Mouse (Mus musculus) neural tube, embryonic 15.5 days (tissue): Measurements from ENCODE around the gene Ptprf. TPM values are rescaled to one million over a fixed set of nuclear protein-coding genes. Genes with fewer than 3 reads are reported as not detected.

ENCODE experiments used
- ATAC-seq: fragments of 200-750 bp; cut with Nextera tagmentation; 2 replicates; pipeline ENCODE4 v1.8.0; 2017; ENCODE audit warnings: mild to moderate bottlenecking, moderate TSS enrichment, moderate library complexity; ENCODE audit not compliant: low FRiP score
- H3K27ac ChIP-seq: fragments of 300-500 bp; sonication (generic); replicated peaks from 2 replicates; pipeline ENCODE4 v1.5.1; 2015; ENCODE audit warnings: mild to moderate bottlenecking, inconsistent platforms
- H3K27me3 ChIP-seq: fragments of 300-500 bp; sonication (generic); replicated peaks from 2 replicates; pipeline ENCODE4 v1.6.1; 2015; ENCODE audit warnings: inconsistent platforms
- H3K36me3 ChIP-seq: fragments of 300-500 bp; sonication (generic); 2 replicates; pipeline ENCODE4 v1.6.1; 2015; ENCODE audit warnings: inconsistent platforms
- H3K4me1 ChIP-seq: fragments of 300-500 bp; sonication (generic); 2 replicates; pipeline ENCODE4 v1.6.1; 2015; ENCODE audit warnings: inconsistent platforms
- H3K4me2 ChIP-seq: fragments of 300-500 bp; sonication (generic); 2 replicates; pipeline ENCODE4 v1.6.1; 2015; ENCODE audit warnings: inconsistent platforms, mild to moderate bottlenecking, moderate library complexity
- H3K4me3 ChIP-seq: fragments of 300-500 bp; sonication (generic); replicated peaks from 2 replicates; pipeline ENCODE4 v1.5.1; 2015; ENCODE audit warnings: mild to moderate bottlenecking, inconsistent platforms
- H3K9ac ChIP-seq: fragments of 300-500 bp; sonication (generic); replicated peaks from 2 replicates; pipeline ENCODE4 v1.6.1; 2015; ENCODE audit warnings: mild to moderate bottlenecking, inconsistent platforms
- H3K9me3 ChIP-seq: fragments of 300-500 bp; sonication (generic); replicated peaks from 2 replicates; pipeline ENCODE4 v1.6.1; 2016; ENCODE audit warnings: inconsistent platforms
- WGBS: fragments of 180-500 bp; shearing (Covaris S2); methylation state at CpG from one replicate; pipeline ENCODE4 v1.1.7; 2015; ENCODE audit warnings: mixed read lengths; 5-methylcytosine and 5-hydroxymethylcytosine counted together
- polyA plus RNA-seq: library from polyadenylated mRNA; unstranded; fragments of >200 nt; fragmentation: Nextera tagmentation; extraction: Ambion mirVana; gene quantifications from 2 replicates; pipeline ENCODE4 v1.2.1, GENCODE M21; 2015

Gene Ptprf
- 62.9 and 68.5 TPM in 2 replicates for polyA plus RNA-seq

- H3K9ac ChIP-seq, result peak within 1 kb of the TSS; percentile 79
- H3K4me1 ChIP-seq, result peaks cover 45% of the 10 kb centered on the region
- no peaks in the 10 kb centered on the region for H3K9me3 ChIP-seq
- 3% methylated on average over 29 of the region's 50 CpGs for WGBS
- H3K27ac ChIP-seq, result peak within 1 kb of the TSS; percentile 87
- peak within 1 kb of the TSS; percentile 89 for H3K4me2 ChIP-seq
- H3K4me3 ChIP-seq, result peak within 1 kb of the TSS; percentile 86
- no peaks in the 10 kb centered on the region for H3K36me3 ChIP-seq
- ATAC-seq, result peak; percentile 70
- H3K27me3 ChIP-seq, result no peaks in the 10 kb centered on the region
Measured at GRCm38 (mm10) chr4:118291231-118291630, at the start of gene Ptprf. Ptprf (minus strand) TSS chr4:118291405.

- Histone ChIP-seq H3K27ac (no peak overlapping the region), H3K36me3 (no peaks in the 10 kb centered on the region), H3K4me2 (no peak overlapping the region), H3K9ac (no peak overlapping the region), H3K4me1 (no peaks in the 10 kb centered on the region), H3K4me3 (no peak overlapping the region), H3K27me3 (no peaks in the 10 kb centered on the region), H3K9me3 (no peaks in the 10 kb centered on the region)
- no peak for ATAC-seq
- WGBS, result 19% methylated on average over 7 of the region's 7 CpGs
Measured at GRCm38 (mm10) chr4:118336658-118337057, 45.5 kb upstream of the Ptprf start.

GRCm38 (mm10) chr4:118335991-118336390 lies 44.8 kb upstream of the Ptprf start:
- 86% methylated on average over 4 of the region's 4 CpGs for WGBS
- Histone ChIP-seq H3K4me1 (no peaks in the 10 kb centered on the region), H3K4me2 (no peak overlapping the region), H3K27ac (no peak overlapping the region), H3K9ac (no peak overlapping the region), H3K36me3 (no peaks in the 10 kb centered on the region), H3K9me3 (no peaks in the 10 kb centered on the region), H3K27me3 (no peaks in the 10 kb centered on the region), H3K4me3 (no peak overlapping the region)
- no peak for ATAC-seq

- H3K4me3 ChIP-seq, result no peak overlapping the region
- 67% methylated on average over 4 of the region's 4 CpGs for WGBS
- H3K9me3 ChIP-seq, result no peaks in the 10 kb centered on the region
- H3K4me2 ChIP-seq, result no peak overlapping the region
- H3K27ac ChIP-seq, result no peak overlapping the region
- H3K9ac ChIP-seq, result no peak overlapping the region
- no peaks in the 10 kb centered on the region for H3K36me3 ChIP-seq
- no peak for ATAC-seq
- H3K27me3 ChIP-seq, result no peaks in the 10 kb centered on the region
- H3K4me1 ChIP-seq, result no peaks in the 10 kb centered on the region
Measured at GRCm38 (mm10) chr4:118331777-118332176, 40.6 kb upstream of the Ptprf start.

GRCm38 (mm10) chr4:118326476-118326875 lies 35.3 kb upstream of the Ptprf start:
- WGBS, result 55% methylated on average over 7 of the region's 7 CpGs
- Histone ChIP-seq H3K9ac (no peak overlapping the region), H3K4me1 (no peaks in the 10 kb centered on the region), H3K27me3 (no peaks in the 10 kb centered on the region), H3K36me3 (no peaks in the 10 kb centered on the region), H3K27ac (no peak overlapping the region), H3K4me2 (no peak overlapping the region), H3K9me3 (no peaks in the 10 kb centered on the region), H3K4me3 (no peak overlapping the region)
- ATAC-seq, result no peak

GRCm38 (mm10) chr4:118320636-118321035 lies 29.4 kb upstream of the Ptprf start:
- 82% methylated on average over 2 of the region's 2 CpGs for WGBS
- H3K4me2 ChIP-seq, result no peak overlapping the region
- H3K9ac ChIP-seq, result no peak overlapping the region
- ATAC-seq, result no peak
- H3K4me1 ChIP-seq, result peaks cover 9% of the 10 kb centered on the region
- no peak overlapping the region for H3K27ac ChIP-seq
- no peaks in the 10 kb centered on the region for H3K9me3 ChIP-seq
- H3K36me3 ChIP-seq, result no peaks in the 10 kb centered on the region
- no peak overlapping the region for H3K4me3 ChIP-seq
- H3K27me3 ChIP-seq, result no peaks in the 10 kb centered on the region

GRCm38 (mm10) chr4:118319706-118320344 lies 28.6 kb upstream of the Ptprf start:
- Histone ChIP-seq H3K4me2 (0 out of 2 replicates have a peak overlapping the region, but pooled peaks have one; percentile 2), H3K9me3 (no peaks in the 10 kb centered on the region), H3K27me3 (no peaks in the 10 kb centered on the region), H3K4me3 (no peak overlapping the region), H3K4me1 (peaks cover 9% of the 10 kb centered on the region), H3K27ac (no peak overlapping the region), H3K36me3 (no peaks in the 10 kb centered on the region), H3K9ac (no peak overlapping the region)
- WGBS, result 35% methylated on average over 8 of the region's 8 CpGs
- no peak for ATAC-seq

GRCm38 (mm10) chr4:118316662-118317061 lies 25.5 kb upstream of the Ptprf start:
- no peak overlapping the region for H3K9ac ChIP-seq
- H3K4me3 ChIP-seq, result no peak overlapping the region
- no peaks in the 10 kb centered on the region for H3K9me3 ChIP-seq
- H3K27ac ChIP-seq, result no peak overlapping the region
- H3K36me3 ChIP-seq, result no peaks in the 10 kb centered on the region
- H3K27me3 ChIP-seq, result no peaks in the 10 kb centered on the region
- ATAC-seq, result no peak
- no peak overlapping the region for H3K4me2 ChIP-seq
- 87% methylated on average over 4 of the region's 4 CpGs for WGBS
- peaks cover 9% of the 10 kb centered on the region for H3K4me1 ChIP-seq

- no peaks in the 10 kb centered on the region for H3K36me3 ChIP-seq
- H3K27ac ChIP-seq, result no peak overlapping the region
- no peaks in the 10 kb centered on the region for H3K27me3 ChIP-seq
- ATAC-seq, result no peak
- H3K4me2 ChIP-seq, result no peak overlapping the region
- no peak overlapping the region for H3K9ac ChIP-seq
- no peaks in the 10 kb centered on the region for H3K9me3 ChIP-seq
- 65% methylated on average over 8 of the region's 8 CpGs for WGBS
- H3K4me1 ChIP-seq, result peaks cover 9% of the 10 kb centered on the region
- H3K4me3 ChIP-seq, result no peak overlapping the region
Measured at GRCm38 (mm10) chr4:118315286-118315685, 24.1 kb upstream of the Ptprf start.

- no peaks in the 10 kb centered on the region for H3K9me3 ChIP-seq
- H3K9ac ChIP-seq, result no peak overlapping the region
- H3K27ac ChIP-seq, result no peak overlapping the region
- ATAC-seq, result no peak
- H3K4me2 ChIP-seq, result no peak overlapping the region
- H3K36me3 ChIP-seq, result no peaks in the 10 kb centered on the region
- no peak overlapping the region for H3K4me3 ChIP-seq
- 97% methylated on average over 1 of the region's 1 CpGs for WGBS
- no peaks in the 10 kb centered on the region for H3K27me3 ChIP-seq
- no peaks in the 10 kb centered on the region for H3K4me1 ChIP-seq
Measured at GRCm38 (mm10) chr4:118310461-118310860, 19.3 kb upstream of the Ptprf start.

GRCm38 (mm10) chr4:118307533-118308263 lies 16.5 kb upstream of the Ptprf start:
- no peaks in the 10 kb centered on the region for H3K4me1 ChIP-seq
- no peak overlapping the region for H3K27ac ChIP-seq
- ATAC-seq, result no peak
- 89% methylated on average over 13 of the region's 13 CpGs for WGBS
- no peaks in the 10 kb centered on the region for H3K9me3 ChIP-seq
- H3K9ac ChIP-seq, result no peak overlapping the region
- H3K36me3 ChIP-seq, result no peaks in the 10 kb centered on the region
- no peaks in the 10 kb centered on the region for H3K27me3 ChIP-seq
- no peak overlapping the region for H3K4me2 ChIP-seq
- no peak overlapping the region for H3K4me3 ChIP-seq

GRCm38 (mm10) chr4:118306113-118306696 lies 15.0 kb upstream of the Ptprf start:
- Histone ChIP-seq H3K9me3 (no peaks in the 10 kb centered on the region), H3K4me2 (no peak overlapping the region), H3K27ac (no peak overlapping the region), H3K4me3 (no peak overlapping the region), H3K36me3 (no peaks in the 10 kb centered on the region), H3K27me3 (no peaks in the 10 kb centered on the region), H3K4me1 (no peaks in the 10 kb centered on the region), H3K9ac (no peak overlapping the region)
- WGBS, result 91% methylated on average over 21 of the region's 21 CpGs
- no peak for ATAC-seq
